Mouse (Mus musculus): ENCODE measurements around the gene Rpl31. TPM values are rescaled to one million over a fixed set of nuclear protein-coding genes. Genes with fewer than 3 reads are reported as not detected.

The Rpl31 gene
- polyA plus RNA-seq, 1 experiment from 2014 or later, result 451 TPM

DNA sequence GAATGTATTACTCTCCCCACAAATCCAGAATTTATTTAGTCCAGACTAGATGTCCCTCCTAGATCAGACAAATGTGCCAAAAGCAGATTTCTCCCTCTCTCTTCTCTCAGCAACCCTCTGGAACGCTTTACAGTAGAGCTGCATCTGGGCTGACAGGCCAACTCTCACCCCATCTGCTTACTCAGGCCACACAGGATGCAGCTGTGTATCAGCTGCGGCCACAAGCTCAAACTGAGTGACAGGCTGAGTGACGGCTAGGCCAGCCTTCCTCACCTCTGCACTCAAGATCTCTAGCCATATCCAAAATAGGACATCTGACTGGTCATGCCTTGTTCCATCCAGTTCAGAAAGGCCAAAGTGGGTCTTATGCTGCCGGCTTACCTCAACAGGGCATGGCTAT lies 28.7 kb downstream of the Rpl31 start:
- Histone ChIP-seq H3K27me3 (ENCODE audit: control insufficient read depth, insufficient read depth, low read length) (no peaks in the 10 kb centered on the region), H3K9ac (ENCODE audit: low read length) (no peak overlapping the region), H3K4me3 (ENCODE audit: low read depth, low read length) (no peak overlapping the region), H3K4me1 (ENCODE audit: control insufficient read depth, insufficient read depth, low read length) (no peaks in the 10 kb centered on the region), H3K36me3 (ENCODE audit: control insufficient read depth, insufficient read depth, low read length) (no peaks in the 10 kb centered on the region), H3K27ac (ENCODE audit: low read depth, low read length) (no peak overlapping the region), H3K9me3 (ENCODE audit: control insufficient read depth, low read length) (no peaks in the 10 kb centered on the region), H3K4me2 (ENCODE audit: low read depth) (no peak overlapping the region)
- ATAC-seq (ENCODE audit: insufficient read depth, low FRiP score, low TSS enrichment), result no peak
- 78% methylated on average over 4 of the region's 4 CpGs for WGBS
- DNase-seq (ENCODE audit: low spot score), result no peak

- H3K9me3 ChIP-seq (ENCODE audit: control insufficient read depth, low read length), result no peaks in the 10 kb centered on the region
- no peak overlapping the region for H3K27ac ChIP-seq (ENCODE audit: low read depth, low read length)
- no peaks in the 10 kb centered on the region for H3K36me3 ChIP-seq (ENCODE audit: control insufficient read depth, insufficient read depth, low read length)
- H3K27me3 ChIP-seq (ENCODE audit: control insufficient read depth, insufficient read depth, low read length), result no peaks in the 10 kb centered on the region
- 91% methylated on average over 6 of the region's 6 CpGs for WGBS
- H3K9ac ChIP-seq (ENCODE audit: low read length), result no peak overlapping the region
- H3K4me3 ChIP-seq (ENCODE audit: low read depth, low read length), result no peak overlapping the region
- ATAC-seq (ENCODE audit: insufficient read depth, low FRiP score, low TSS enrichment) (no peak), DNase-seq (ENCODE audit: low spot score) (no peak)
- H3K4me2 ChIP-seq (ENCODE audit: low read depth), result no peak overlapping the region
- no peaks in the 10 kb centered on the region for H3K4me1 ChIP-seq (ENCODE audit: control insufficient read depth, insufficient read depth, low read length)
These were observed 30.6 kb downstream of the Rpl31 start for GRCm38 (mm10) chr1:39398284-39398683.

GRCm38 (mm10) chr1:39399228-39399627 lies 31.6 kb downstream of the Rpl31 start:
- Histone ChIP-seq H3K27me3 (ENCODE audit: control insufficient read depth, insufficient read depth, low read length) (no peaks in the 10 kb centered on the region), H3K36me3 (ENCODE audit: control insufficient read depth, insufficient read depth, low read length) (no peaks in the 10 kb centered on the region), H3K4me2 (ENCODE audit: low read depth) (no peak overlapping the region), H3K9me3 (ENCODE audit: control insufficient read depth, low read length) (no peaks in the 10 kb centered on the region), H3K27ac (ENCODE audit: low read depth, low read length) (no peak overlapping the region), H3K9ac (ENCODE audit: low read length) (no peak overlapping the region), H3K4me3 (ENCODE audit: low read depth, low read length) (no peak overlapping the region), H3K4me1 (ENCODE audit: control insufficient read depth, insufficient read depth, low read length) (no peaks in the 10 kb centered on the region)
- no peak for DNase-seq (ENCODE audit: low spot score)
- ATAC-seq (ENCODE audit: insufficient read depth, low FRiP score, low TSS enrichment), result no peak
- 72% methylated on average over 4 of the region's 4 CpGs for WGBS

GRCm38 (mm10) chr1:39400173-39400572 lies 32.5 kb downstream of the Rpl31 start:
- H3K4me1 ChIP-seq (ENCODE audit: control insufficient read depth, insufficient read depth, low read length), result no peaks in the 10 kb centered on the region
- DNase-seq (ENCODE audit: low spot score), result no peak
- H3K27ac ChIP-seq (ENCODE audit: low read depth, low read length), result no peak overlapping the region
- H3K36me3 ChIP-seq (ENCODE audit: control insufficient read depth, insufficient read depth, low read length), result no peaks in the 10 kb centered on the region
- ATAC-seq (ENCODE audit: insufficient read depth, low FRiP score, low TSS enrichment), result no peak
- H3K9me3 ChIP-seq (ENCODE audit: control insufficient read depth, low read length), result no peaks in the 10 kb centered on the region
- H3K27me3 ChIP-seq (ENCODE audit: control insufficient read depth, insufficient read depth, low read length), result no peaks in the 10 kb centered on the region
- WGBS, result 96% methylated on average over 3 of the region's 3 CpGs
- H3K9ac ChIP-seq (ENCODE audit: low read length), result no peak overlapping the region
- no peak overlapping the region for H3K4me3 ChIP-seq (ENCODE audit: low read depth, low read length)
- H3K4me2 ChIP-seq (ENCODE audit: low read depth), result no peak overlapping the region

DNA sequence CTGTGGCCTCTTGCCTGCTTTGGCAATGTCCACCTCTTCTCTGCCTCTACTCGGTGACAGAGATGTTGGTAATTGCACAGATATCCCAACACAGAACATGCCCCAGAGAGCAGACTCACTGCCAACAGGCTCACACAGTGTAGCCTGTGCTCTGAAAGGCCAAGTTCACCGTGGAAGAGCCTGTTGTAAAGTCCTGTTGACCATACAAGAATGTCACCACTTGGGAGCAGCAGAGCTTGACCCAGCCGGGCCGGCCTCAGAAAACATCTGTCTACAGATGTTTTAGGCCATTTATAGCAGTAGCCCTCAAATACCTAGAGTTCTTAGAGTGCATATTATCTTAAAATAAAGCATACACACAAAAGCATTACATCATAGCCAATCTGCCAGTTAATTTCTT lies 39.5 kb downstream of the Rpl31 start:
- 86% methylated on average over 4 of the region's 4 CpGs for WGBS
- Histone ChIP-seq H3K9ac (ENCODE audit: low read length) (no peak overlapping the region), H3K27me3 (ENCODE audit: control insufficient read depth, insufficient read depth, low read length) (no peaks in the 10 kb centered on the region), H3K4me3 (ENCODE audit: low read depth, low read length) (no peak overlapping the region), H3K4me2 (ENCODE audit: low read depth) (no peak overlapping the region), H3K36me3 (ENCODE audit: control insufficient read depth, insufficient read depth, low read length) (no peaks in the 10 kb centered on the region), H3K27ac (ENCODE audit: low read depth, low read length) (no peak overlapping the region), H3K9me3 (ENCODE audit: control insufficient read depth, low read length) (no peaks in the 10 kb centered on the region), H3K4me1 (ENCODE audit: control insufficient read depth, insufficient read depth, low read length) (peaks cover 4% of the 10 kb centered on the region; the same call in 1 of the 2 replicates)
- no peak for ATAC-seq (ENCODE audit: insufficient read depth, low FRiP score, low TSS enrichment)
- no peak for DNase-seq (ENCODE audit: low spot score)

GRCm38 (mm10) chr1:39408123-39408522 lies 40.5 kb downstream of the Rpl31 start:
- Histone ChIP-seq H3K4me1 (ENCODE audit: control insufficient read depth, insufficient read depth, low read length) (peaks cover 5% of the 10 kb centered on the region; the same call in 1 of the 2 replicates), H3K27ac (ENCODE audit: low read depth, low read length) (no peak overlapping the region), H3K27me3 (ENCODE audit: control insufficient read depth, insufficient read depth, low read length) (no peaks in the 10 kb centered on the region), H3K9ac (ENCODE audit: low read length) (no peak overlapping the region), H3K4me3 (ENCODE audit: low read depth, low read length) (no peak overlapping the region), H3K4me2 (ENCODE audit: low read depth) (no peak overlapping the region), H3K9me3 (ENCODE audit: control insufficient read depth, low read length) (no peaks in the 10 kb centered on the region), H3K36me3 (ENCODE audit: control insufficient read depth, insufficient read depth, low read length) (no peaks in the 10 kb centered on the region)
- ATAC-seq (ENCODE audit: insufficient read depth, low FRiP score, low TSS enrichment) (no peak), DNase-seq (ENCODE audit: low spot score) (no peak)
- 89% methylated on average over 6 of the region's 6 CpGs for WGBS

DNA sequence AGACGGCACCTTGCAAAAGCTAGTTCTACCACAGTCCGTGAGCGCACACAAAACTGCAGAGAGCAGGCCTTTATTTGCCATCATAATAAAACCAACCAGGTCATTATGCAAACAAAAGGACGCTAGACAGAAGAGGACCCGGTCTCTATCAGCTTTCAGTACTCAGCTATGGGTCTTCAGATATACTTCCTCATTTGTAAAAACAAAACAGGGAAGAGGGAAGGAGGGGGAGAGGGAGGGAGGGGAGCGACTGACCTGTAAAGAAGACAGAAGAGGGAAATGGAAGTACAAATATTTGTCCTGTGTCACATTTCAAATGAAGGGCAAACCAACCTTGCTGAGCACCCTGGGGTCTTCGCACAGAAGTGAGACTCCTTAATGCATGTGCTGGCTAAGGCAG lies 41.0 kb downstream of the Rpl31 start:
- 53% methylated on average over 7 of the region's 7 CpGs for WGBS
- ATAC-seq (ENCODE audit: insufficient read depth, low FRiP score, low TSS enrichment), result no peak

GRCm38 (mm10) chr1:39410085-39410821 lies 42.6 kb downstream of the Rpl31 start:
- Histone ChIP-seq H3K27me3 (ENCODE audit: control insufficient read depth, insufficient read depth, low read length) (no peaks in the 10 kb centered on the region), H3K27ac (ENCODE audit: low read depth, low read length) (no peak overlapping the region), H3K9ac (ENCODE audit: low read length) (no peak overlapping the region), H3K4me1 (ENCODE audit: control insufficient read depth, insufficient read depth, low read length) (peaks cover 5% of the 10 kb centered on the region; the same call in 1 of the 2 replicates), H3K9me3 (ENCODE audit: control insufficient read depth, low read length) (no peaks in the 10 kb centered on the region), H3K4me3 (ENCODE audit: low read depth, low read length) (no peak overlapping the region), H3K36me3 (ENCODE audit: control insufficient read depth, insufficient read depth, low read length) (no peaks in the 10 kb centered on the region), H3K4me2 (ENCODE audit: low read depth) (no peak overlapping the region)
- ATAC-seq (ENCODE audit: insufficient read depth, low FRiP score, low TSS enrichment) (no peak), DNase-seq (ENCODE audit: low spot score) (no peak)
- WGBS, result 67% methylated on average over 19 of the region's 19 CpGs

More for the DNA sequence above, 41.0 kb downstream of the Rpl31 start:
- Histone ChIP-seq H3K9me3 (ENCODE audit: control insufficient read depth, low read length) (no peaks in the 10 kb centered on the region), H3K27me3 (ENCODE audit: control insufficient read depth, insufficient read depth, low read length) (no peaks in the 10 kb centered on the region), H3K4me3 (ENCODE audit: low read depth, low read length) (no peak overlapping the region), H3K4me1 (ENCODE audit: control insufficient read depth, insufficient read depth, low read length) (peaks cover 5% of the 10 kb centered on the region; the same call in 1 of the 2 replicates), H3K4me2 (ENCODE audit: low read depth) (no peak overlapping the region), H3K9ac (ENCODE audit: low read length) (no peak overlapping the region), H3K36me3 (ENCODE audit: control insufficient read depth, insufficient read depth, low read length) (no peaks in the 10 kb centered on the region), H3K27ac (ENCODE audit: low read depth, low read length) (no peak overlapping the region)
- no peak for DNase-seq (ENCODE audit: low spot score)

DNA sequence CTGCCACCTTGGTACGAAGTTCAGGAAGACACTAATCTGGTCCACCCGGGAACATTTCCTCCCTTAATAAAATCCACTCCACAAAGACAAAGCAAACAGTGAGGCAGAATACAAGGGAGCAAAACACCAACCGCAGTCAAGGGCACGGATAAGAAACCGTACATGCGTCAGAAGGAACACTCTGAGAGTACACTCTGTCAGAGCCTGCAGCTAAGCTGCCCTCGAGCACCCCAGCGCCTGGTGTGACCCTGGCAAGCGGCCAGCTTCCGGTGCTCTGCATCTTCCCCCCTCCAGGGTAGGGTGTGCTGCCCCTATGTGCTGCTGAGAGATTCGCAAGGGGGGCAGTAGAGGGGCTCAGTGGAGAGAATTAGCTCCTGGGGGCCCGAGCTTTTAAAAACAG lies 50.2 kb downstream of the Rpl31 start:
- Histone ChIP-seq H3K27ac (ENCODE audit: low read depth, low read length) (no peak overlapping the region), H3K9me3 (ENCODE audit: control insufficient read depth, low read length) (no peaks in the 10 kb centered on the region), H3K9ac (ENCODE audit: low read length) (no peak overlapping the region), H3K36me3 (ENCODE audit: control insufficient read depth, insufficient read depth, low read length) (no peaks in the 10 kb centered on the region), H3K4me2 (ENCODE audit: low read depth) (no peak overlapping the region), H3K27me3 (ENCODE audit: control insufficient read depth, insufficient read depth, low read length) (no peaks in the 10 kb centered on the region), H3K4me3 (ENCODE audit: low read depth, low read length) (no peak overlapping the region), H3K4me1 (ENCODE audit: control insufficient read depth, insufficient read depth, low read length) (no peaks in the 10 kb centered on the region)
- WGBS, result 58% methylated on average over 12 of the region's 12 CpGs
- ATAC-seq (ENCODE audit: insufficient read depth, low FRiP score, low TSS enrichment) (no peak), DNase-seq (ENCODE audit: low spot score) (no peak)
